Mouse (Mus musculus): ENCODE results near the gene Anapc16.

- TF ChIP-seq CTCF (IDR thresholded peaks at IDR 0.05; ENCODE audit: control insufficient read depth, insufficient read depth, insufficient replicate concordance, low read depth, low read length) (no peak), POLR2A (IDR thresholded peaks at IDR 0.05; ENCODE audit: control insufficient read depth, low read depth, low read length) (no peak)
Observed at GRCm38 (mm10) chr10:60050581-60050980, 47.6 kb upstream of the Anapc16 start.
